Comparison of ENCODE assay signal across 8 mouse cellular contexts in the genomic region with DNA sequence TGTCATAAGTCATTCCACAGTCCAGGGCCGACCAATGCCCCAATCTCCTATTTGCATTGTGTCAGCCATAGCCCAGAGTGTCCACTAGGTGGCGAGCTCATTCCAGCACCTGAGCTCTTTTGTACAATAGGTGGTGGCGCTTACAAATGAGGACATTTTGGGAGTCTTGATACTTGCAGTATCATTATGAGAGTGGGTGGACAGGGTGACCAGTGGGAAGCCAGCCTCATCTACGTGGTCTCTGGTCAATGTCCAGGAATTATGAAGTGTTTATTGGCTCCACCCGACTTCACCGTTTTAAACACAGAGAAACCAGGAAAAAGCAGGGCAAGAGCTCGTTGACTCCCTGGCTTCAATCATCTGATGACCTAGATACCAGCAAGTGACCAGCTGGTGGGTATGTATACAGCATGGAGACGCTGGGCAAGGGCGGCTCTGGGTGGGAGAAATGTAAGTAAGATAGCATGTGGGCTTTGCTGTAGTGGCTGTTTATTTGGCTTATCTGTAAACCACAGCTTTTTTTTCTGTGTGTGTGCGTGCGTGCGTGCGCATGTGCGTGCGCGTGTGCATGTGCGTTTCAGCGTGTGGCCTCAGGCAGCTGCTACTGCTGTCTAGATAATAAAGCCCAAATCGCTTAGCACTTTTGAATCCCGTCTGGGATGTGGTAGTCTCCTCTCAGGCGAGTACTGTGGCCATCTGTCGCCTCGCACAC. TPM values are rescaled to one million over a fixed set of nuclear protein-coding genes. Genes with fewer than 3 reads are reported as not detected.
A peak's percentile ranks its signal among the peaks of the same experiment; 100 is the strongest.
DNase-seq lines count a peak whose midpoint lies in the region; ATAC-seq and TF ChIP-seq lines count a peak whose summit lies in the region.

A gene (plus strand): TSS at position 137 of the 712 bp plus-strand sequence.

- TF ChIP-seq EP300 in stomach, postnatal 0 days (optimal IDR thresholded peaks at IDR 0.05): no peak

- peak; percentile 96 for TF ChIP-seq CTCF in stomach, postnatal 0 days (IDR thresholded peaks at IDR 0.05; ENCODE audit: low read depth)

- peak within 1 kb of the TSS; percentile 23; the same call in 1 of the 2 replicates for H3K27ac ChIP-seq in liver, embryonic 11.5 days (ENCODE audit: low read depth, low read length)
- H3K27ac ChIP-seq in stomach, postnatal 0 days (replicated peaks): no peak within 1 kb of the TSS

- H3K4me3 ChIP-seq in liver, embryonic 11.5 days (ENCODE audit: low read depth, low read length): no peak within 1 kb of the TSS
- no peak within 1 kb of the TSS for H3K4me3 ChIP-seq in stomach, postnatal 0 days (ENCODE audit: low read depth, low read length)

- no peaks in the 10 kb centered on the region for H3K36me3 ChIP-seq in liver, embryonic 11.5 days (ENCODE audit: control insufficient read depth, insufficient read depth, low read length)
- no peaks in the 10 kb centered on the region for H3K36me3 ChIP-seq in stomach, postnatal 0 days (ENCODE audit: control insufficient read depth, insufficient read depth, low read length)

- H3K9ac ChIP-seq in liver, embryonic 11.5 days (ENCODE audit: low read depth, low read length): no peak within 1 kb of the TSS
- no peak within 1 kb of the TSS for H3K9ac ChIP-seq in stomach, postnatal 0 days (ENCODE audit: low read length)

- no peaks in the 10 kb centered on the region for H3K9me3 ChIP-seq in liver, embryonic 11.5 days (ENCODE audit: control insufficient read depth, low read length)
- H3K9me3 ChIP-seq in stomach, postnatal 0 days (ENCODE audit: control insufficient read depth, low read length): no peaks in the 10 kb centered on the region

- peak; percentile 59 for DNase-seq in urinary bladder, postnatal 14 days (ENCODE audit: low spot score)
- no peak for DNase-seq in urinary bladder, postnatal 10 days (ENCODE audit: low spot score)
- peak; percentile 97 for DNase-seq in cerebellum, adult 9-10 months
- DNase-seq in frontal cortex, postnatal 10 days (ENCODE audit: low spot score in 2 of 2): peak; percentile 41 to 52
- peak; percentile 37 for DNase-seq in kidney, adult 11 months
- DNase-seq in liver, embryonic 11.5 days (ENCODE audit: low spot score): peak; percentile 62
- peak; percentile 76 for DNase-seq in stomach, postnatal 0 days (ENCODE audit: low spot score)

- 41% methylated on average over 23 of the region's 23 CpGs for WGBS in liver, embryonic 11.5 days
- WGBS in stomach, postnatal 0 days: 49% methylated on average over 23 of the region's 23 CpGs

- ATAC-seq in liver, embryonic 11.5 days (replicated peaks; ENCODE audit: low FRiP score): peak; percentile 91
- ATAC-seq in monocyte, adult 5-6 weeks (replicated peaks; ENCODE audit: insufficient number of reproducible peaks, low FRiP score, low TSS enrichment, poor library complexity, severe bottlenecking): peak; percentile 66; the same call in 1 of the 2 replicates
- peak; percentile 90 for ATAC-seq in stomach, postnatal 0 days (ENCODE audit: low FRiP score, low TSS enrichment)

- no peaks in the 10 kb centered on the region for H3K27me3 ChIP-seq in liver, embryonic 11.5 days (replicated peaks; ENCODE audit: control insufficient read depth, insufficient read depth, low read length)
- H3K27me3 ChIP-seq in stomach, postnatal 0 days (ENCODE audit: control insufficient read depth, insufficient read depth, low read length): no peaks in the 10 kb centered on the region

- 0 out of 2 replicates have a peak, but pooled peaks cover 2% of the 10 kb centered on the region for H3K4me1 ChIP-seq in liver, embryonic 11.5 days (replicated peaks; ENCODE audit: control insufficient read depth, insufficient read depth, low read length)
- no peaks in the 10 kb centered on the region for H3K4me1 ChIP-seq in stomach, postnatal 0 days (replicated peaks; ENCODE audit: control insufficient read depth, insufficient read depth)

- peak within 1 kb of the TSS; percentile 49 for H3K4me2 ChIP-seq in liver, embryonic 11.5 days
- H3K4me2 ChIP-seq in stomach, postnatal 0 days (replicated peaks; ENCODE audit: low read depth): no peak within 1 kb of the TSS; the same call in 1 of the 2 replicates

RNA-seq across cellular contexts. Expression of the gene that starts here (rescaled TPM):
- polyA plus RNA-seq in liver, embryonic 11.5 days (2014; fragmentation: Nextera tagmentation; extraction: Ambion mirVana): 0.12 TPM in 2 replicates
- 0.19 to 0.64 TPM (median 0.29 TPM) in 3 replicates for total RNA-seq in monocyte, adult 5-6 weeks (2017)
- polyA plus RNA-seq in stomach, postnatal 0 days (2015; fragmentation: Nextera tagmentation; extraction: Ambion mirVana): 0.05 and 0.12 TPM in 2 replicates

Comparison
In these comparisons a context has a peak if more than half of its experiments do, and no peak if none do; other contexts are left out.
1. Peak in DNase-seq, ATAC-seq, H3K27ac ChIP-seq and H3K4me2 ChIP-seq in liver, embryonic 11.5 days; RNA of the gene not detected or under 1 TPM.
2. Peak in ATAC-seq in monocyte, adult 5-6 weeks; RNA of the gene not detected or under 1 TPM.
3. Peak in DNase-seq and ATAC-seq in stomach, postnatal 0 days; RNA of the gene not detected or under 1 TPM.